Comparison of ENCODE assay signal across 11 mouse cellular contexts in the genomic region with DNA sequence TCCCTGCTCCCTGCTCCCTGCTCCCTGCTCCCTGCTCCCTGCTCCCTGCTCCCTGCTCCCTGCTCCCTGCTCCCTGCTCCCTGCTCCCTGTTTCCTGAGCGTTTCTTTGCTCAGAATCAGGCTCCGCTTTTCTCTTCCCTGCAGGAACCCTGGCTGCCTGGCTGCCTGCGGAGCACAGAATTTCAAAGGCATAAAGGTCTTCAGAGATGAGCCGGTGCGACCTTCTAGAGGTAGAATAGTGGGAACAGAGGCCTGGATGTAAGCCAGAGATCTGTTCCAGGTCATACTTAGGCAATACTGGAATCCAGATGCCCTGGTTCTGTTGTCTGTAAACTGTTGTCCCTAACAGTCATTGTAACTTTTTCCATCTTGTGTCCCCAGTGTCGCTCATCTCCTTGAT. TPM values are rescaled to one million over a fixed set of nuclear protein-coding genes. Genes with fewer than 3 reads are reported as not detected.
DNase-seq lines count a peak whose midpoint lies in the region; ATAC-seq and TF ChIP-seq lines count a peak whose summit lies in the region.
"Had no signal": no experiment of that assay in that cellular context is flagged by ENCODE, and none has a peak within 500 bp of the region (broad histone marks: within the 10 kb centered on the region; RNA-seq: fewer than 3 reads in every experiment).

No protein-coding gene starts in this region.

- H3K27ac ChIP-seq in heart, embryonic 11.5 days (ENCODE audit: low read depth, low read length): peak overlapping the region; percentile 16; the same call in 1 of the 2 replicates
- peak overlapping the region; percentile 45; the same call in 1 of the 2 replicates for H3K27ac ChIP-seq in liver, postnatal 0 days (ENCODE audit: low read depth)
- H3K27ac ChIP-seq in hindbrain, embryonic 12.5 days: peak overlapping the region; percentile 53; the same call in 1 of the 2 replicates
- H3K27ac ChIP-seq in stomach, embryonic 14.5 days (ENCODE audit: low read length): peak overlapping the region; percentile 82; the same call in 1 of the 2 replicates
- H3K27ac ChIP-seq: liver, embryonic 12.5 days had no signal

- WGBS in heart, embryonic 11.5 days (ENCODE audit: insufficient replicate concordance): 39% methylated on average over 6 of the region's 6 CpGs
- 48% methylated on average over 6 of the region's 6 CpGs for WGBS in liver, postnatal 0 days (ENCODE audit: insufficient replicate concordance)
- whole genome bisulfite sequencing in hindbrain, embryonic 12.5 days: 30% methylated on average over 6 of the region's 6 CpGs
- WGBS in stomach, embryonic 14.5 days: 33% methylated on average over 6 of the region's 6 CpGs
- WGBS in lung, adult 2 months: 47% methylated on average over 6 of the region's 6 CpGs

- H3K36me3 ChIP-seq in heart, embryonic 11.5 days (ENCODE audit: control insufficient read depth, insufficient read depth, low read length): no peaks in the 10 kb centered on the region
- H3K36me3 ChIP-seq in liver, postnatal 0 days (replicated peaks; ENCODE audit: insufficient read depth, low read length): no peaks in the 10 kb centered on the region
- H3K36me3 ChIP-seq in hindbrain, embryonic 12.5 days: no peaks in the 10 kb centered on the region
- H3K36me3 ChIP-seq in stomach, embryonic 14.5 days (ENCODE audit: control insufficient read depth, insufficient read depth, low read length): no peaks in the 10 kb centered on the region
- H3K36me3 ChIP-seq: liver, embryonic 12.5 days had no signal

- TF ChIP-seq EP300 in liver, postnatal 0 days (IDR thresholded peaks at IDR 0.05; ENCODE audit: low read depth): no peak

- TF ChIP-seq CTCF in liver, postnatal 0 days (IDR thresholded peaks at IDR 0.05; ENCODE audit: low read depth): no peak
- no peak for TF ChIP-seq CTCF in lung, adult 2 months (IDR thresholded peaks at IDR 0.05; ENCODE audit: insufficient read depth, low read length)

- H3K9me3 ChIP-seq in heart, embryonic 11.5 days (replicated peaks; ENCODE audit: control insufficient read depth, low read length): no peaks in the 10 kb centered on the region
- H3K9me3 ChIP-seq in liver, postnatal 0 days (ENCODE audit: low read length): no peaks in the 10 kb centered on the region
- H3K9me3 ChIP-seq in hindbrain, embryonic 12.5 days (replicated peaks): no peaks in the 10 kb centered on the region
- no peaks in the 10 kb centered on the region for H3K9me3 ChIP-seq in stomach, embryonic 14.5 days (ENCODE audit: control insufficient read depth, low read depth, low read length)
- H3K9me3 ChIP-seq: liver, embryonic 12.5 days had no signal

- no peak for DNase-seq in heart, postnatal 14 days
- no peak for DNase-seq in liver, postnatal 0 days
- no peak for DNase-seq in liver
- DNase-seq in cerebellum, postnatal 4 days (ENCODE audit: low spot score in 2 of 2): no peak
- DNase-seq in lung, adult 2 months: no peak
- DNase-seq: cerebellum, adult 9-11 months; right cerebral cortex, adult 18-20 months had no signal

- intact Hi-C loops in heart, postnatal 14 days (cut with DNase I): no loop called here

- no peak overlapping the region for H3K4me3 ChIP-seq in heart, embryonic 11.5 days (ENCODE audit: low read depth, low read length)
- H3K4me3 ChIP-seq in liver, postnatal 0 days (ENCODE audit: low read depth, low read length): no peak overlapping the region
- no peak overlapping the region for H3K4me3 ChIP-seq in hindbrain, embryonic 12.5 days
- H3K4me3 ChIP-seq in stomach, embryonic 14.5 days (ENCODE audit: low read depth, low read length): no peak overlapping the region
- no peak overlapping the region for H3K4me3 ChIP-seq in lung, adult 2 months (replicated peaks; ENCODE audit: extremely low read depth, low read depth, low read length)
- H3K4me3 ChIP-seq: liver, embryonic 12.5 days had no signal

- H3K27me3 ChIP-seq in heart, embryonic 11.5 days (ENCODE audit: control insufficient read depth, insufficient read depth, low read length): peaks cover 6% of the 10 kb centered on the region; the same call in 1 of the 2 replicates
- H3K27me3 ChIP-seq in liver, postnatal 0 days (ENCODE audit: insufficient read depth, low read length): no peaks in the 10 kb centered on the region
- H3K27me3 ChIP-seq in hindbrain, embryonic 12.5 days: no peaks in the 10 kb centered on the region
- no peaks in the 10 kb centered on the region for H3K27me3 ChIP-seq in stomach, embryonic 14.5 days (ENCODE audit: control insufficient read depth, insufficient read depth, low read length)
- H3K27me3 ChIP-seq: liver, embryonic 12.5 days had no signal

- no peak overlapping the region for H3K4me2 ChIP-seq in heart, embryonic 11.5 days
- no peak overlapping the region for H3K4me2 ChIP-seq in liver, postnatal 0 days (ENCODE audit: low read depth, low read length)
- no peak overlapping the region for H3K4me2 ChIP-seq in hindbrain, embryonic 12.5 days (replicated peaks)
- no peak overlapping the region for H3K4me2 ChIP-seq in stomach, embryonic 14.5 days (replicated peaks; ENCODE audit: low read depth, low read length)
- H3K4me2 ChIP-seq: liver, embryonic 12.5 days had no signal

- no peak for ATAC-seq in heart, embryonic 11.5 days (replicated peaks; ENCODE audit: insufficient number of reproducible peaks, low FRiP score, low TSS enrichment)
- ATAC-seq in liver, postnatal 0 days: no peak
- ATAC-seq in hindbrain, embryonic 12.5 days (ENCODE audit: low FRiP score): no peak
- ATAC-seq in stomach, embryonic 14.5 days (ENCODE audit: insufficient number of reproducible peaks, insufficient read depth, low FRiP score, low read depth): no peak
- ATAC-seq: liver, embryonic 12.5 days had no signal

- H3K9ac ChIP-seq in heart, embryonic 11.5 days (ENCODE audit: low read depth, low read length): no peak overlapping the region
- no peak overlapping the region for H3K9ac ChIP-seq in liver, postnatal 0 days (replicated peaks)
- no peak overlapping the region for H3K9ac ChIP-seq in hindbrain, embryonic 12.5 days
- no peak overlapping the region for H3K9ac ChIP-seq in stomach, embryonic 14.5 days (replicated peaks; ENCODE audit: low read depth, low read length)
- H3K9ac ChIP-seq: liver, embryonic 12.5 days had no signal

- no peak for TF ChIP-seq POLR2A in lung, adult 2 months (IDR thresholded peaks at IDR 0.05; ENCODE audit: borderline replicate concordance, extremely low read depth, low read depth, low read length)

- peaks cover 16% of the 10 kb centered on the region for H3K4me1 ChIP-seq in heart, embryonic 11.5 days (ENCODE audit: control insufficient read depth, insufficient read depth, low read length)
- H3K4me1 ChIP-seq in liver, postnatal 0 days (ENCODE audit: insufficient read depth): peaks cover 18% of the 10 kb centered on the region
- H3K4me1 ChIP-seq in hindbrain, embryonic 12.5 days: peaks cover 17% of the 10 kb centered on the region
- H3K4me1 ChIP-seq in stomach, embryonic 14.5 days (ENCODE audit: control insufficient read depth, insufficient read depth, low read length): peaks cover 23% of the 10 kb centered on the region
- H3K4me1 ChIP-seq in lung, adult 2 months (ENCODE audit: control insufficient read depth, insufficient read depth, low read length): peaks cover 22% of the 10 kb centered on the region

RNA-seq across cellular contexts. Expression of a gene that starts 35.3 kb away (rescaled TPM):
- polyA plus RNA-seq in heart, embryonic 11.5 days (2014; fragmentation: Nextera tagmentation; extraction: Ambion mirVana): 3.9 and 6.4 TPM in 2 replicates
- total RNA-seq in heart, postnatal 14 days (2021): 10 to 100 TPM; 11.9 to 15.4 TPM
- polyA plus RNA-seq in liver, postnatal 0 days (2015; fragmentation: Nextera tagmentation; extraction: Ambion mirVana): 6.1 and 6.2 TPM in 2 replicates
- 4.9 and 6.3 TPM in 2 replicates for polyA plus RNA-seq in hindbrain, embryonic 12.5 days (2016; fragmentation: Nextera tagmentation; extraction: Ambion mirVana)
- polyA plus RNA-seq in stomach, embryonic 14.5 days (2014; fragmentation: Nextera tagmentation; extraction: Ambion mirVana): 11.3 and 12.4 TPM in 2 replicates
- polyA plus RNA-seq in lung, adult 2 months (2012; rRNA removed): 38.4 and 49.3 TPM in 2 replicates

Comparison
In these comparisons a context has a peak if more than half of its experiments do, and no peak if none do; other contexts are left out.
1. H3K27ac ChIP-seq: peak in every context shown above with its lines; median percentile 82 in stomach, embryonic 14.5 days; 53 in hindbrain, embryonic 12.5 days; 45 in liver, postnatal 0 days; 16 in heart, embryonic 11.5 days.